Mouse (Mus musculus): ENCODE data around the gene Fcamr. TPM values are rescaled to one million over a fixed set of nuclear protein-coding genes. Genes with fewer than 3 reads are reported as not detected.

Gene Fcamr
- total RNA-seq, 2 experiments from 2014 or later, result not detected

DNA sequence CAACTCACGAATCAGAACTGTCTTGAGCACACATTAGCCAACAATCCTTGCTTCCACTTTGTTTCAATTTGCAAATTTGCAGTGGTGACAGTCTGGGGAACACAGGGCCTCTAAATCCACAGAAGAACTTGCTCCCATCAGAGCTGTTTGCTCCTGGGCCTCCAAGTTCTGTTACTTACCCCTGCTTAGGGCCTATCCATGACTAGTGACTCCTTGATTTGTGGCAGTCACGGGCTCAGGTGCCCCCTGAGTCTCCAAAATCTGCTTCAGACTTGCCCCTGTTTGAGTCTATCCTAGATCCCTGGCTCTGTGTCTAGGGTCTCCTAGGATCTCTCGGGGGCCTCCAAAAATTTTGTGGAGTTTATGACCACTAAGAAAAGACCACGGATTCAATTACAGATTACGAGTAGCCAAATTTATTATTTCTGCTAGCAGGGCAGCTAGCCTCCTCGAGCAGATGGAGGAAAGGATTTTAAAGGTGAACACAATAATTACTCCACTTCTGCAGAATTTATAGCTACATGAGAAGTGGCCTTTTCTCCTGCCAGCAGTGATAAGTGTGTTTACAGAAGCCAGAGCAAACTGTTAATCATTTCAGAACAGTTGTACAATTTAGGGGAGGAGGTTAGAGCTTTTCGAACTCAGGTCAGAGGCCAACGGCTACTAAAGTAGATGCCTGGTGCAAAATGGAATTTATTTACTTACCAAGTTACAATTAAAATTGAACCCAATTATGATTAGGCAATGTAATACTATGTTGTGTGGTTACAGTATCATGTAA lies 40.1 kb downstream of the Fcamr start:
- intact Hi-C loops (cut with DNase I), result no loop called here
- DNase-seq (ENCODE audit: low spot score in 2 of 2), result no peak

DNA sequence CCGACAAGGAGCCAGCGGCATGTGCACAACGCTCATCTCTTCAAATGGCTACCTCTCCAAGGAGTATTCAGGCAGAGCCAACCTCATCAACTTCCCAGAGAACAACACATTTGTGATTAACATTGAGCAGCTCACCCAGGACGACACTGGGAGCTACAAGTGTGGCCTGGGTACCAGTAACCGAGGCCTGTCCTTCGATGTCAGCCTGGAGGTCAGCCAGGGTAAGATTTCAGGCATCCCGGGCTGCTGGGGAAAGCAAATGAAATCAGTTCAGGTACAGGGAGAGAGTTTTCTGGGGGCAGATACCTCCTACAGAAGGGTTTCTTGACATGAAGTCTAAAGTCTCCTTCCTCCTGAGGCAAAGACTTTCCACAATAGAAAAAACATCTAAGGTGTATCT lies 40.9 kb downstream of the Fcamr start:
- intact Hi-C loops (cut with DNase I), result no loop called here
- no peak for DNase-seq (ENCODE audit: low spot score in 2 of 2)

DNA sequence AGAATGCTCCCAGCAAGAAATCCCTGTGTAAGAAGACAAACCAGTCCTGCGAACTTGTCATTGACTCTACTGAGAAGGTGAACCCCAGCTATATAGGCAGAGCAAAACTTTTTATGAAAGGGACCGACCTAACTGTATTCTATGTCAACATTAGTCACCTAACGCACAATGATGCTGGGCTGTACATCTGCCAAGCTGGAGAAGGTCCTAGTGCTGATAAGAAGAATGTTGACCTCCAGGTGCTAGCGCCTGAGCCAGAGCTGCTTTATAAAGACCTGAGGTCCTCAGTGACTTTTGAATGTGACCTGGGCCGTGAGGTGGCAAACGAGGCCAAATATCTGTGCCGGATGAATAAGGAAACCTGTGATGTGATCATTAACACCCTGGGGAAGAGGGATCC lies 43.8 kb downstream of the Fcamr start:
- intact Hi-C loops (cut with DNase I), result no loop called here

DNA sequence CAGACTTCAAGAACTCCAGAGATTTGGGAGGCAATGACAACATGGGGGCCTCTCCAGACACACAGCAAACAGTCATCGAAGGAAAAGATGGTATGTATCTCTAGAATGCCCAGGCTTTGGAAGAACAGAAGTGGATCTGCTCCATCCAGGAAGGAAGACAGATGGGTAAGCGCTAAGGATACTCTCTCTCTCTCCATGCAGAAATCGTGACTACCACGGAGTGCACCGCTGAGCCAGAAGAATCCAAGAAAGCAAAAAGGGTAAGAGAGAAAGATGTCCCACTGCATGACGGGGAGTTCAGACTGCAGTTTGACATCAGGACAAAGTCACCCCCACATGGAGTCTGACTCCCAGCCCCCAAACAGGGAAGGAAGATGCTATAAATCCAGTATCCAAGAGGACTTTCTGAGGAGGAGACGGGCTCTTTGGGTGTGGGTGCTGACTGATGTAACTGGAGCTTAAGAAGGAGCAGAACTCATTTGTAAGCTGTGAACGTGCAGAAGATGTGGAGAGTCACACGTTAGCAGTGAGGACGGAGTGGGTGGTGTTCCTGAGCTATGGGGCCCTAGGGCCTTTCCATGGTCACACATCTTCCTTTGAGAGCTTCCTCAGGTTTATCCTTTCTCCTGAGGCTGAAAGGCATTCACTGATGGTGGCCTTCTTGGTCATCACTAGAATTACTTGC lies 49.0 kb downstream of the Fcamr start:
- DNase-seq (ENCODE audit: low spot score in 2 of 2), result peak; percentile 23 to 57
- intact Hi-C loops (cut with DNase I), result no loop called here

More for the DNA sequence above, 43.8 kb downstream of the Fcamr start:
- DNase-seq (ENCODE audit: low spot score in 2 of 2), result no peak

DNA sequence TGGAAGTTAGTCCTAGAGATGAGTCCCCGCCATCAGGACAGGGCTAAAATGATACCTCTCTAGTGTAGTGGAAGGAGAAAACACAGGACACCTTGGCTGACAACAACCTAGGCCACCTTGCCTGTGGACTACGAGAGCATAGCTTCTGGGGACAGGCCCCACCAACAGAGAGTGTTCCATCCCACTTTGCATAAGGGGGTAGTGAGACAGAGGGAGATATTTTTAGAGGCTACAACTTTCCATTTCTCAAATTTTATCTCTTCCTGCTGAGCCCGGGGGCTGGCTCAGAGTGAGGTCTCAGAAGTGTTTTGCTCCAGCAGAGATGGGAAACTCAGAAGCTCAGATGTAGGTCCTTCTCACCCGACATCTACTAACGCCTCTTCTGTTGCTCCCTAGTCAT lies 49.7 kb downstream of the Fcamr start:
- no peak for DNase-seq (ENCODE audit: low spot score in 2 of 2)
- intact Hi-C loops (cut with DNase I), result no loop called here

DNA sequence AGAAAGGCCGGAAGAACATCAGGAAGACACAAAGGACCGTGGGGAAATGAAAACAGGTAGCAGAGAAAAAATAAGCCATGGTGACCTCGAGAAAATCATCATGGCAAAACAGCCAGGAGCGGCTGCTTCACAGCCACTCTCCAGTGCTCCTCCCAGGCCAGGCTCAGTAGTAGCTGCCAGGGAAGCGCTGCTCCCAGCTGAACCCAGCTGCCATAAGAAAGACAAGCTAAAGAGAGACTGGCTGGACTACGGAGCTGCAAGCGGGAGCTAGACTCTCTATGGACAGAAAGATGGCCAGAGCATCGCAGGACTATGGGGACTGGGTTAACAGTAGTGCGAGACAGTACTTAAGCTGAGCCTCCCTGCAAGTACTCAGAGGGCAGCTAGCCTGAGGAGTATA lies 54.1 kb downstream of the Fcamr start:
- DNase-seq (ENCODE audit: low spot score in 2 of 2), result no peak
- intact Hi-C loops (cut with DNase I), result no loop called here

DNA sequence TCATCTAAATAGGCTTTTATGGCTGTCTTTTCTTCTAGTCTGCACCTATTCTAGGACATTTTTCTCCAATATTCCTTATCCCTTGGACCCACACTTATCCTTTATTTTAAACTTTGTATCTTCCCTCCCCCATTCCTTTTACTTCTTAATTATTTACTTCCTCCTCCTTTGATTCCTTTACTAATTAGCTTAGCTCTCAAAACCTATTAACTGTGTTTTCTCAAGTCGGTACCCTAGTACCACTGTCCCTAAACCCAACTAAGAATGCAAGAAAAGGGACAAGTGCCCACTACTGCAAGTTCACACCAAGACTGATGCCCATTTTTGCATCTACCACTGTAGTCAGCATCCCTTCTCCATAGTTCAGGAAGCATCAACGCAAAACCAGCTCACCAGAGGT lies 55.0 kb downstream of the Fcamr start:
- intact Hi-C loops (cut with DNase I), result no loop called here
- no peak for DNase-seq (ENCODE audit: low spot score in 2 of 2)

DNA sequence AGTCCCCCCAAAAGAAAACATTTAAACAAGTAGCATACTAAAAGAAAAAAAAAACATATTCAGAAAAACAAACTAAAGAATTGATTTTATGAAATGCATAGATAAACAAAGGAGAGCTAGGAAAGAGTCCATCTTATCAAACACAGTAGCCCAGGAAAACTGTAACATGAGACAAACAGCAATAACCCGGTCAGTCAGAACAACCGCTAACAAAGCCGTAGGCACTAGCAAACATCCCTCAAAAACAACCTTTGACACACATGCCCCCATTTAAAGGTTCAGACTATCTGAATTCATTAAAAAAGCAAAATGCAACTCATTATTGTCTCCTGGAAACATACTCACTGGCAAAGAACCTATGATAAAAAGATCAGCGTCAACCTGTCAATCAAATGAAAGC lies 56.8 kb downstream of the Fcamr start:
- intact Hi-C loops (cut with DNase I), result no loop called here
- DNase-seq (ENCODE audit: low spot score in 2 of 2), result no peak

DNA sequence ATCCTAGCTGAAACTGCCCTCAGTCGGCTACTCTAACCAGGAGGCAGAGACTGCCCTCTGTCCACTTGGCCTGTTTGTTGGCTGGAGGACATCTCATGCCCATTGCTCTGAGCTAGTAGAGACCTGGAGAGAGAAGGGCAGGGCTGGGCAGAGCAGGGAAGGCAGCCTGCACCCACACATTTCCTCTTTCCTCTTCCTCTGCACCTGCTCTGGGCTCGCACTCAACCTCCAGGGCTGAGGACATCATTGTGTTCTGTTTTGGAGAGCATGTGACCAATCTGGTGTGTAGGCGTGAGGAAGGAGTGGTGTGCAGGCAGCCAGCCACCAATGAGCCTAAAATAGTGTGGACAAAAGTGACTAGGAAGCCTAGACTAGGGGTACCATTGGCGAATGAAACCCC lies 63.5 kb downstream of the Fcamr start:
- DNase-seq (ENCODE audit: low spot score in 2 of 2), result no peak
- intact Hi-C loops (cut with DNase I), result no loop called here

Other genes with a start within 250 kb of the Fcamr start
- not detected for gene Zp3r, start 171.3 kb upstream of the Fcamr start, total RNA-seq (2021)
- not detected for gene C4bp, start 139.3 kb upstream of the Fcamr start, total RNA-seq (2021)
- not detected for gene Gm29427, start 85.1 kb upstream of the Fcamr start, total RNA-seq (2021)
- gene Yod1, start 83.6 kb upstream of the Fcamr start, total RNA-seq (2021), result 10 to 100 TPM; 15.0 to 18.0 TPM
- gene Pfkfb2, start 71.6 kb upstream of the Fcamr start, total RNA-seq (2021), result 10 to 100 TPM; 39.3 to 43.8 TPM
- gene AA986860, start 68.9 kb upstream of the Fcamr start, total RNA-seq (2021), result 1 to 10 TPM; 2.0 to 2.1 TPM
- gene Pigr, start 25.8 kb downstream of the Fcamr start, total RNA-seq (2021), result not detected
- under 1 TPM in 1 of 2 experiments, not detected in 1; 0.93 TPM for gene Fcmr, start 64.8 kb downstream of the Fcamr start, total RNA-seq (2021)
- gene Il24, start 86.6 kb downstream of the Fcamr start, total RNA-seq (2021), result not detected
- not detected for gene Il20, start 110.5 kb downstream of the Fcamr start, total RNA-seq (2021)
- not detected for gene Il19, start 139.2 kb downstream of the Fcamr start, total RNA-seq (2021)
- gene Il10, start 218.9 kb downstream of the Fcamr start, total RNA-seq (2021), result not detected

All from left cerebral cortex, postnatal 36 days (tissue).